Mouse (Mus musculus): ENCODE measurements at regions not wholly inside any gene's neighbourhood (a gene's known extent, or its start where the extent isn't known, plus 50 kb on each side); places are given as distances from the start of the nearest gene placed in this dataset.

DNA sequence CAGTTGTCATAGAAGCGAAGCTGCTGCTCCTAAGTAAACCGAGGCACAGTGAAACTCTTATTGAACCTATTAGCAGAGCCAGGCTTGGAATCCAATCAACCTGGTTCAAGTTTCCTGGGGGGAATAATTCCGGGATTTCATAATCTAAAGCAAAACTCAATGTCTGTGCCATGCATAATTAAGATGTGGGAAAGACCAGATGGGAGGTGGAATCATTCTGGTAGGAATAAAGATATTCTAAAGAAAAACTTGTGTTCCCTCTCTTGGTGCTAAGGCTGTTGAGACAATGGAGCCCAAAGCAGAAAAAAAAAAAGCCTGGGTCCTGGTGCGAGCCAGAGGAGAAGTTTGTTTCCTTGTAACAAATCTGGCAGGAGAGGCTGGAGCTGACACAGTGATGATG, 217.7 kb downstream of the Gpat3 start:
- DNase-seq (ENCODE audit: extremely low spot score in 1 of 2, low spot score in 2 of 2): no peak
- intact Hi-C loops (cut with DNase I): no loop called here

DNA sequence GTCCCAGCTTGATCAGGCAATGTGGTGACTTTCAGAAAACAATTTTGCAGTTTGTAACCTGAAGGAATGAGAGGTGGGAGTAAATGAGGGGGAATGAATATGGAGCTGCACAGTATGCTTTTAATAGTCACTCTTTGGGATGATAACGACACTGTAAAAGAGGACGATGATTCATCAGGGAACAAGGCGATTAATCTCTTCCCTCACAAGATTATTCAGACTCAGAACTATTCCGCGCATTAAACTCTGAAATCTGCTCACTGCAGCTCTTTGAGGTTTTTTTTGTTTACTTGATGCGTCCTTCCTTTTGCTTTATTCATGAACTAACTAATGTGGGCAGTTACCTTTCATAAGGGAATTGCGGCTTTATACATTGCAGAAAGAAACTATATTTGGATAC, 206.1 kb downstream of the Gpat3 start:
- intact Hi-C loops (cut with DNase I): no loop called here

DNA sequence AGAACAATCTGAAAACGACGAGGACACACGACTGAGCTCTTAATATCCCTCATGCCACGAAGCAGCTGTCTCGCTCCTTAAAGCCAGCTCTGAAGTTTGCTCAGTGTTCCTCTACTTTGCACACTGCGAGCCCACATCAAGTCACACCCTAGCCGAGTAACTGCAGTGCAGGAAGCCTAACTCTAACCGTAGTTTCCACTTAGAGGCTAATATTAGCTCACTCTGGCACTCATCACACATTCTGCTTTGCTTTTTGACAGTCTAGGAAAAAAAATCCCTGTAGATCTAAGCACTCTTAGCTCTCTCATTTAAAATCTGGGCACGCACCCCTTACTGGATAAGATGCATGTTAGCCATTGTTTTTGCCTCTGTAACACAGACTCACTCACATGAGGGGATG, 195.0 kb downstream of the Gpat3 start:
- no peak for DNase-seq (ENCODE audit: extremely low spot score in 1 of 2, low spot score in 2 of 2)
- intact Hi-C loops (cut with DNase I): no loop called here

More for the DNA sequence above, 206.1 kb downstream of the Gpat3 start:
- DNase-seq (ENCODE audit: extremely low spot score in 1 of 2, low spot score in 2 of 2): peak in 1 of 2 experiments; percentile 5

DNA sequence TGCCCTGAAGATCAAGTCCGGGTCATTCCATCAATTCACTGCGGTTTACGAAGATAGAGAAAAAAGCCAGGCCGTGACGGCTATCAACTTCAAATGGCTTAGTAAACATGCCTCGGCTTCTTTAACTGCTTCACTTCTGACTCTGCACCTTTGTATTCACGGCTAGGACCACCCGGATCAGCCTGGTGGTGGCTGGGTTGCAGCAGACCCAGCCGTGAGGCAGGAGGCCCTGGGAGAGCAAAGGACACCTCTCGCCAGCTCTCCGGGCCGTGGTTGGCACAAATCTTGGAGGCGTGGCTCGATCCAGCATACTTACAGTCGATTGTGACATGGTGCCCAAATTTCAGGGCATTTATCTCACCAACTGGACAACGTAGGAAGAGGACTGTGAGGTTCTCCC, 187.5 kb downstream of the Gpat3 start:
- intact Hi-C loops (cut with DNase I): no loop called here
- no peak for DNase-seq (ENCODE audit: extremely low spot score in 1 of 2, low spot score in 2 of 2)

DNA sequence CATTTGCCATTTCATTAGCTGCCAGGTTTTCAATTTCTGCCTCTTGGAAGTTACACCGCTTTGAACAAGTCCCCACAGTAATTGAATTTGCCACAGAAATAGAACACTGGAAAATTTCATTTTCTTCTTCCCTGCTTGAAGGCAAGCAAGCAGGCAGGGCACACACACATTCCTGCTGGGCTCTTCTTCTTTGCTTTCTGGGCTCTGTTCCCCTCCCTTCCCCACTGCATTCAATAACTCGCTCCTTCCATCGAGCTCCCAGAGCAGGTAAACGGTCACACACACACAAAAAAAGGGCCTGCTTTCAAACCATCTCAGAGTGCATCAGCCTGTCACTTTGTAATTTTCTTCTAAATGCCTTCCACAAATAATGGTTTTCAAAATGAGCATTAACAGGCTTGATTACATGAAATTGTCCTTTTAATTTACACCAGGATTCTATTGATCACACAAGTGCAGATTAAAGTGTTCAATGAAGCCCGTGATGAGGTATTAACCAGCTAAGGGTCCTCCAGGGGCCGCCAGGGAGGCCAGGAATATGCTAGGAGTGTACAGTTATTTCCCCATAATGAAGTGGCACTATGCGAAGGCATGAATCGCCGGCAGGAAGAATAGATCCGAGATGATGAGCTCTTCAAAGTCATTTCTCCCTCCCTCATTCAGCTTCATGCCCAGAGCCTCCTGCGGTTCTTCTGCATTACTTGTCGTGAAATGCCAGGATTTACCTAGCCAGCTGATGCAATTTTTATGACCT, 186.8 kb downstream of the Gpat3 start:
- intact Hi-C loops (cut with DNase I): no loop called here
- no peak for DNase-seq (ENCODE audit: extremely low spot score in 1 of 2, low spot score in 2 of 2)

DNA sequence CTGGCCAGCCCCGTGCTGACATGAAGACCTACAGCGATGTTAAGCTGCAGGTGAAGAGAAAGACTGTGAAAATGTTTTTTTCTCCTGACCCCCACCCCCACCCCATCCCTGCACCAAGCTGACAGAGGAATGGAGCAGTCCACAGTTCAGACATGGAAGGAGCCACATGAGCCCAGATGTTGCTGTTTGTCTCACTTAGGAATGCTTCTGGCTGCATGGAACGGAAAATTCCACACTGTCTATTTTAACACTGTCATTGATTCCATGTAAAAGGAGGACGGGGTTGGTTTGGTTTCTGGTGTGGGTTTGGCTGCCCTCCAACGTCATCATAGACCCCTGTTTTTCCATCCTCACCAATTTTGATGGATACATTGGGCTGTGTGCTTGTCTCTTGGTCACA, 179.3 kb downstream of the Gpat3 start:
- intact Hi-C loops (cut with DNase I): no loop called here
- no peak for DNase-seq (ENCODE audit: extremely low spot score in 1 of 2, low spot score in 2 of 2)

DNA sequence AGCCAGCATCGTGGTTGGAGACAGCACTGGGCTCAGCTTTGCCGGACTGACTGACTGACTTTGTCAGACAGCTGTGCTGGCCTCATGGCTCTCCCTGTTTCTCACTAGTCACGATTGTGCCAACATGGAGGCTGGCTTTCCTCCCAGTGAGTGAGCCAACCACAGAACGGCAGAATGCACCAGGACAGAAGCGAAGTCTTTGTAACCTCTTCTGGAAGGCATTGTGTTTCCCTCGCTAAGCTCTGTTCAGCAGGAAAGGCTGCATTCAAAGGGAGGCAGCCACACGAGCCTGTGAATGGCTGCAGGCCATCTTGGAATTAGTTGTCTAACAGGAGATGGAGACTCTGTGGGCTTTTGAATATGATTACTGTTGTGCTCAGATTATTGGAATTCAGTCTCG, 178.3 kb downstream of the Gpat3 start:
- peak in 1 of 2 experiments; percentile 12 for DNase-seq (ENCODE audit: extremely low spot score in 1 of 2, low spot score in 2 of 2)
- intact Hi-C loops (cut with DNase I): no loop called here

DNA sequence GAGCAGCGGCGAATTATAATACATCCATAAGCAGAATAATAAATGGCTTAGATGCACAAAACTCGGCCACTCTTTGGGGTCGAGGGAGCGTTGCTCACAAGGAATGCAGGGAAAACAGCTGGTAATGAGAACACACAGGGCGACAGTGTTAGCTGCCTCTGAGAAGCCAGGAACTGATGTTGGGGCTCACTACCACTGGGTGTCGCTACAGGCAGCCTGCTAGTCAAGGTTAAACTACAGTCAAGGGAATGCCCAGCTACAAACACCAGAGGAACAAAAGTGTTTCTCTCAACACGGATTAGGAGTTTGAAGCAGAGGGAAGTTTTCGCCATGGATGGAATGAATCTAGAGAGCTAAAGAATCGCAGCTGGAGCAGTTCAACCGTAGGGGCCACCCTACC, 175.3 kb downstream of the Gpat3 start:
- intact Hi-C loops (cut with DNase I): loop anchor here (2.0 kb wide), 1 partner anchor 648 kb away; no protein-coding TSS in a partner anchor
- peak; percentile 71 to 79 for DNase-seq (ENCODE audit: extremely low spot score in 1 of 2, low spot score in 2 of 2)

DNA sequence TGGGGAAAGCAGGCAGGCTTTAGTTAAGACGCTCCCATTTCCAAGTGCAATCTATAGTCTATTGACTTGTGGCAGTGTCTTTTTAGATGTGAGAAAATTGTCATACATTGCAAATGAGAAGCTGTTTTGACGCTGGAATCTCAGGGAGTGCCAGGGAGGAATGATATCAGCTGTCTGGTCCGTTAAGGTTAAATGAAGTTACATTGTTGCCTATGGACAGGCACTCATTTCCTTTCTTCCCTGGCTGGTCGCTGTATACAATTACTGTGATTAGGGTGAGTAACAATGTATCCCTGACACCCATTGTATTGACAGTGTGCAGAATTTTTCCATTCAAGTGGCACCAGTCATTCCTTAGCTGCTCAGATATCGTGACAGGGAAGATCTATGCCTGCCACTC, 168.3 kb downstream of the Gpat3 start:
- no peak for DNase-seq (ENCODE audit: extremely low spot score in 1 of 2, low spot score in 2 of 2)

DNA sequence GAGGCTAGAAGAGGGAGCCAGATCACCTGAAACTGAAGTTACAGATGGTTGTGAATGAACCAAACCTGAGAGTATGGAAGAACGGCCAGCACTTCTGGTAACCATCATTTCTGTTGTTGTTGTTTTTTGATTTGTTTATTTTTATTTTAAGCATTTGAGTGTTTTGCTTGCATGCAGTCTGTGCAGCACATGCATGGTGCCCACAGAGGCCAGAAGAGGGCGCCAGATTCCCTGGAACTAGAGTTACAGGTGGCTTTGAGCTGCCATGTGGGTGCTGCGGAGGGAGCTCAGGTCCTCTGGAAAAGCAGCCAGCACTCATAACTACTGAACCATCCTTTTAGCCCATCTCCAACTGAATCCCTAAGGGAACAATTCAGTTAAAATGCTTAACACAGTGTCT, 159.7 kb downstream of the Gpat3 start:
- no peak for DNase-seq (ENCODE audit: extremely low spot score in 1 of 2, low spot score in 2 of 2)
- intact Hi-C loops (cut with DNase I): no loop called here

More for the DNA sequence above, 168.3 kb downstream of the Gpat3 start:
- intact Hi-C loops (cut with DNase I): no loop called here

DNA sequence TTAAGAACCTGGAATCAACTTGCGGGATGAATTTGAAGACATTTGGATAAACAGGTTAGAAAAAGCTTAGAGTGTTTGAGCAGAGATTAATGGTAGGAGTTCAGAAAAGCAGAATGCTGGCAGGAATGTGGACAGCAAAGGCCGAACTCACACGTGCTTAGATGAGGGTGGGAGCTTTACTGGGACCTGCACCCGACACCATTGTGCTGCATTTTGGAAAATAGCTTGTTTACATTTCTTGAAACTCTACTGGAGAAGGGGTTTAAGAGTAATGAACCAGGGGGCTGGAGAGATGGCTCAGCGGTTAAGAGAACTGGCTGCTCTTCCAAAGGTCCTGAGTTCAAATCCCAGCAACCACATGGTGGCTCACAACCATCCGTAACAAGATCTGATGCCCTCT, 154.9 kb downstream of the Gpat3 start:
- intact Hi-C loops (cut with DNase I): no loop called here
- no peak for DNase-seq (ENCODE audit: extremely low spot score in 1 of 2, low spot score in 2 of 2)

DNA sequence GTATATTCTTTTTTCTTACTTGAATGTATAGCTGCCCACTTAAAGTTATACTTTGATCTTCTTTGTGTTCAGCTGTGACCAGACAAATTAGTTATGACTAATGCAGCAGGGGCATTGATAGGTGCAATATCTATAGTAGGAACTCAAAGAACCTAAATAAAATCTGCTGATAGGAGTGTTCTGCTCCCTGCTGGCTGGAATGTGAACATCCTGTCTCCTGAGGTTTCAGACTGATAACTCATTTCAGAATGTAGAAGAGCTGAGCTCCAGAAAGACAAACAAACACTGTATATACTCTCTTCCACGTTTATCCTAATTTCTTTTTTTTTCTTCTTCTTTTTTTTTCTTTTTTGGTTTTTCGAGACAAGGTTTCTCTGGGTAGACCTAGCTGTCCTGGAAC, 146.9 kb downstream of the Gpat3 start:
- no peak for DNase-seq (ENCODE audit: extremely low spot score in 1 of 2, low spot score in 2 of 2)
- intact Hi-C loops (cut with DNase I): no loop called here

DNA sequence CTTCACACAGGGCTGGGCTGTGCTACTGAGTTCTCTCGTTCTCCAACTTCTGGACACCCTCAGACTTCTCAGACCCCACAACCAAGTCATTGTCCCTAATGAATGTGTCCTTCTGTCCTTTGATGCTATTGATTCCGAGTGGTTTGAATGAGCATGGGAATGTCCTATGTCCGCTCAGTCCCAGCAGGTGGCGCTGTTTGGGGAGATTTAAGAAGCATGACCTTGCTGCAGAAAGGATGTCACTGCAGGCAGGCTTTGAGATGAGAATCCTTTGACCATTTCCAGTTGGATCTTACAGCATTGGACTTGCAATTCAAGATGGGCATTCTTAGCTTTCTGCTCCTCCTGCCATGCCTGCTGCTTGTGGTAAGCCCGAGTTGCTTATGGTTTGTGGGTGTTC, 146.1 kb downstream of the Gpat3 start:
- peak in 1 of 2 experiments; percentile 53 for DNase-seq (ENCODE audit: extremely low spot score in 1 of 2, low spot score in 2 of 2)
- intact Hi-C loops (cut with DNase I): no loop called here

DNA sequence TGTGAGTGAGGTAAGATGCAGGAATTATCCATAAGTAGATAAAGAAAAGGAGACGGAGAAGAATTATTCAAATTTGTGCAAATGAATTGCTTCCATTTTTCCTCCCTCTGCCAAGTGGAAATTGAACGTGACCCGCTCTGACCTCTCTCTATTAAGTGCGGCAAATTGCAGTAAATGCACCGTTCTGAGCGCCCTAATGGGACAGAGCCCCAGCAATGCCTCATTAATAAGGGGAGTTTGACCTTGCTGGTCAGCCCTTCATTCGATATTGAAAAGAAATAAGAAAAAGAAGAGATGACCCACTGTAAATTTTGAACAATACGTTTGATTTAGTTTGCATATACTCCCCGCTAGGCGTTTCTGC, 137.0 kb downstream of the Gpat3 start:
- intact Hi-C loops (cut with DNase I): no loop called here
- DNase-seq (ENCODE audit: extremely low spot score in 1 of 2, low spot score in 2 of 2): no peak

DNA sequence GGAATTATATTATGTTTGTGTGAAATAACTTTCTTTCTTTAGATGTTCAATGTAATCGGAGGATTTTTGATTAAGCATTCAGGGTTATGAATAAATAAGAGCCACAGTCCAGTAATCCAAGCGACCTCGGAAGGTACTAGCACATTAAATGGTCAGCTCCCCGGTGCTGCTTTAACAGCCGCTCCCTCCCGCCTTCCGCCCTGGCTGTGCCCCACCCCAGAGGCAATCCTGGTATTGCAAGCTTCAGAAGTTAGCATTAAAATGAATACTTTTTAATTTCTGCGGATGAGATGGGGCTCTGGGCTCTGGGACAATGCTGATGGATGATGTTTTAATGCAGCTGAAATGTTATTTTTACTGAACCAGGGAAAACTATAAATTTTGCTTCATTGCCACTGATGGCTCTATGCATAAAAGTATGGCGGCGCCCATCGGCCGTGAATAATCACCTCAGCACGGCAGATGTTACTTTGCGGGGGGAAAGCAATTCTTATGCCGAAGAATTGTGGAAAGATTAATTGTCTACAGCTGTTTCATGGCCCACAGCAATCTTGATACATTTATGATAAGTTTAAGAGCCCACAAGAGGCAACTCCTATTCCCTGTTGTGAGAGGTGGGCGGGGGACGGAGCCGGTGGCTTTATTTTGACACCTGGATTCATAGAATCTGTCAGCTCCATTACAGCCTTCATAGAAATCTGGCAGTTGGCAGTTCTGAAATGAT, 136.5 kb downstream of the Gpat3 start:
- intact Hi-C loops (cut with DNase I): no loop called here
- no peak for DNase-seq (ENCODE audit: extremely low spot score in 1 of 2, low spot score in 2 of 2)

DNA sequence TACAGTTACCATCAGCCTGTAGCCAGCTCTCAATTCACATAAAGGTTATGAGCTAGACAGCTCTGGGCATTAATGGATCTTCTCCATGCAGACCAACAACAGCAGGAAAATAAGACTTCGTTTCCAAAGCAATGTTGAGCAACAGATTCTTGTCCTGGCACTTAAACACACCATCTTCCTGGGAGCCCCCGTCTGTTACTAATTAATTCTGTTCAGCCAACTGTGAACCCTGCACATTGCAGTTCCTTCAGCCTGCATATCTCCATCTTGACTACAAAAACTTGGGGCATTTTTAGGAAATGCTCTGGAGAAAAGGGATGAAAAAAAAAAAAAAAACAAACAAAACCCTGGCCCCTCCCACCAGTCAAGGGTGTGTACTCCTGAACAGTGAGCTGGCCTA, 131.2 kb downstream of the Gpat3 start:
- intact Hi-C loops (cut with DNase I): no loop called here
- DNase-seq (ENCODE audit: extremely low spot score in 1 of 2, low spot score in 2 of 2): no peak

DNA sequence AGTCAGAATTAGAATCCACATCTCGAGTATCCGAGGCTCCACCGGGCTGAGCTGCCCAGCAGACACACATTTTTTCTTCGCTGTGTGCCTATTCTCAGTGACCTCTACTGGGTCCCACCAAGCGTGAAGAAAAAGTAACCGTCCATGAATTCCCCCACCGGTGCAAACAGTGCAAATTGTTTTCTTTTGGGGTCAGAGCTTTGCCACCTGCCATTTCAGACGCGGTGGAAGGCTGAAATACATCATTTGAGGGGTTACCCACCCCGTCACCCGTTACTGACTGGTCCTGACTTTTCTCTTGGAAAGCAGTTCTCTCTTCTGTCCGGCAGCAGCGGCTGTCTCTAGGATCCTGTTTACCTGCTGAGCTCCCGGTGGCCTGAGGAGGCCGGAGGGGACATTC, 105.7 kb downstream of the Gpat3 start:
- intact Hi-C loops (cut with DNase I): no loop called here
- DNase-seq (ENCODE audit: extremely low spot score in 1 of 2, low spot score in 2 of 2): no peak

All from left cerebral cortex, postnatal 10 days (tissue).